Mouse (Mus musculus) kidney, adult 2 months (tissue): Measurements from ENCODE around the gene Sars.

ENCODE experiments used
- CTCF ChIP-seq: fragments of 200-500 bp; conservative IDR thresholded peaks from 2 replicates; pipeline ENCODE4 v1.5.1; 2011; ENCODE audit warnings: low read depth, mild to moderate bottlenecking, control low read depth, low read length, moderate library complexity, mixed read lengths; ENCODE audit not compliant: insufficient read depth, insufficient read length
- POLR2A ChIP-seq: fragments of 200-500 bp; IDR thresholded peaks from one replicate; pipeline ENCODE4 v1.6.1; 2011; ENCODE audit warnings: low read depth, low read length, control low read depth

DNA sequence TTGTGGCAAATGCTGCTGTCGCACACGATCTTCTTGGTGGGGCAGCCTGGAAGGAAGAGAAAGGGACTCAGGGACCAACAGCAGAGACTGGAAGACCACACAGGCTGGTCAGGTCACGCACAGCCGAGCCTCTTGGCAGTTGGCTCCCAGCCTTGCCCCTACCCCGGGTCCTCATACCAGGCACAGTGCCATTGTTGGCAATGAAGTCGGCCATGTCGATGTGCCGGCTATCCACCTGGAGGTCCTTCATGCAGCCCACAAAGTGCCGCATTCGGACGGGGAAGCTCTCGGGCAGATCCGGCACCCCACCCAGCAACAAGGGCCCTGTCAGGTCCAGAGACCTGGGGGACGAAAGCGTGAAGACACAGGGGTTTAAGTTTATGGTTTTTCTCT lies 42.5 kb downstream of the Sars start:
- TF ChIP-seq CTCF (no peak), POLR2A (no peak)
